Mouse (Mus musculus): ENCODE data around the gene Mybpc2.

GRCm38 (mm10) chr7:44551731-44552130 lies 27.3 kb upstream of the Mybpc2 start:
- TF ChIP-seq CTCF (IDR thresholded peaks at IDR 0.05; ENCODE audit: borderline replicate concordance, extremely low read depth, insufficient read depth, insufficient read length): no peak
- TF ChIP-seq POLR2A (IDR thresholded peaks at IDR 0.05; ENCODE audit: borderline replicate concordance, extremely low read depth, insufficient read depth, insufficient read length, poor library complexity, severe bottlenecking): no peak
